Mouse (Mus musculus) frontal cortex, adult 2 months (tissue): ENCODE data around the gene Tmem213. TPM values are rescaled to one million over a fixed set of nuclear protein-coding genes. Genes with fewer than 3 reads are reported as not detected.

Experiments
- DNase-seq, 2 experiments: peaks; one replicate each; pipeline ENCODE4 v3.0.0; 2022; ENCODE audit warnings: low spot score in 1 of 2; ENCODE audit errors: extremely low spot score in 1 of 2
- polyA plus RNA-seq: library from polyadenylated mRNA; depleted of rRNA; stranded (reverse); fragments of >200 nt; gene quantifications from 2 replicates; pipeline ENCODE4 v1.2.3, GENCODE M21; 2012

Tmem213 gene
- polyA plus RNA-seq, 1 experiment, result not detected

GRCm38 (mm10) chr6:38116107-38116770, 7.2 kb downstream of the Tmem213 start:
- peak; percentile 28 to 62 for DNase-seq

GRCm38 (mm10) chr6:38118341-38118740, 9.3 kb downstream of the Tmem213 start:
- DNase-seq, result no peak

- no peak for DNase-seq
Observed at GRCm38 (mm10) chr6:38120681-38121371, 11.8 kb downstream of the Tmem213 start.

- no peak for DNase-seq
Observed at GRCm38 (mm10) chr6:38121843-38122242, 12.8 kb downstream of the Tmem213 start.

GRCm38 (mm10) chr6:38122791-38123190, 13.7 kb downstream of the Tmem213 start:
- DNase-seq, result no peak

- DNase-seq, result no peak
Observed at GRCm38 (mm10) chr6:38123471-38124206, 14.6 kb downstream of the Tmem213 start.

GRCm38 (mm10) chr6:38124207-38124835, 15.3 kb downstream of the Tmem213 start, which contains the start of gene Atp6v0a4:
Gene Atp6v0a4 (minus strand): TSS chr6:38124586.
- no peak for DNase-seq

- DNase-seq, result no peak
Observed at GRCm38 (mm10) chr6:38124882-38125281, 15.8 kb downstream of the Tmem213 start.

GRCm38 (mm10) chr6:38125462-38125861, 16.4 kb downstream of the Tmem213 start:
- no peak for DNase-seq

- no peak for DNase-seq
Observed at GRCm38 (mm10) chr6:38128115-38128514, 19.1 kb downstream of the Tmem213 start.

- no peak for DNase-seq
Observed at GRCm38 (mm10) chr6:38129883-38130282, 20.8 kb downstream of the Tmem213 start.

GRCm38 (mm10) chr6:38131801-38132231, 22.8 kb downstream of the Tmem213 start:
- DNase-seq, result peak in 1 of 2 experiments; percentile 21

GRCm38 (mm10) chr6:38134806-38135559, 25.9 kb downstream of the Tmem213 start:
- DNase-seq, result peak; percentile 38 to 86

GRCm38 (mm10) chr6:38139086-38139485, 30.0 kb downstream of the Tmem213 start:
- peak in 1 of 2 experiments; percentile 45 for DNase-seq

GRCm38 (mm10) chr6:38140402-38140801, 31.3 kb downstream of the Tmem213 start:
- no peak for DNase-seq

GRCm38 (mm10) chr6:38144161-38144998, 35.3 kb downstream of the Tmem213 start:
- DNase-seq, result peak in 1 of 2 experiments; percentile 40

- peak in 1 of 2 experiments; percentile 42 for DNase-seq
Observed at GRCm38 (mm10) chr6:38145463-38146065, 36.5 kb downstream of the Tmem213 start.

GRCm38 (mm10) chr6:38147301-38147700, 38.2 kb downstream of the Tmem213 start:
- no peak for DNase-seq

GRCm38 (mm10) chr6:38148626-38149025, 39.6 kb downstream of the Tmem213 start:
- DNase-seq, result no peak
